Mouse (Mus musculus): ENCODE results near the gene Lgi1.

GRCm38 (mm10) chr19:38315099-38315498 is 50.8 kb downstream of the Lgi1 start:
- TF ChIP-seq POLR2A (IDR thresholded peaks at IDR 0.05; ENCODE audit: borderline replicate concordance, insufficient read depth, low read length) (no peak), CTCF (IDR thresholded peaks at IDR 0.05; ENCODE audit: borderline replicate concordance, insufficient read depth, low read depth, low read length) (no peak)
